Mouse (Mus musculus): Measurements from ENCODE around the gene Stra6. TPM values are rescaled to one million over a fixed set of nuclear protein-coding genes. Genes with fewer than 3 reads are reported as not detected.

Stra6 gene
- polyA plus RNA-seq, 1 experiment, result 1.9 TPM

DNA sequence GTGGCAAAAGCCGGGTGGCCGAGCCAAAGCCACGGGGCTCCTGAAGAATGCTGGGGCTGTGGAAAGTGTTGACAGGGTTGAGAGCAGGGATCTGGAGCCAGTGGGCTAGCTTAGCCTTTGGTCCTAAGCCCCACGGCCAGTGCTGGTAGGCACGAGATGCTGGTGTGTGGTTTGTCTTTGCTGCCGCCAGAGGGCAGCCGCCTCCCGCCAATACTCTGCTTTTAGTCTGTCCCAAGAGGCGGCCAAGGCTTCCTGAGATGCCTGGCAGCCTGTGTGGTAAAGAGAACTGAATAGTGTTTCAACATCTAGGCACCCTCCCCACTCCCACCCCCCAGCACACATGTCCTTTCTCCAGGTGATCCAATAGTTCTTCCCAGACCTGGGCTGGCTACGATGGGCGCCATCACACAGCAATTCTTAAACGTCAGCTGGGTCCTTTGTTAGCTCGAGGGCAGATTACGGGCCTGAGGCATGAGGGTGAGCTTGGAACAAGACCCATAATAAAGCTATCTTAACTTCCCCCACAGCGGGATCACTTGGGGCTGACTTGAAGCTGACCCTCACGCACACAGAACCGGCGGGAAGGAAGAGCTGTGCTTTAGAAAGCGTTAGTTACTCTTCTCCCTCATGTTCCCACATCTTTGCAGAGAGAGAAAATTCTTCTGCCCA, 25.0 kb upstream of the Stra6 start:
- Histone ChIP-seq H3K4me3 (ENCODE audit: extremely low read depth, insufficient read depth, insufficient read length) (no peak overlapping the region), H3K36me3 (ENCODE audit: control insufficient read depth, insufficient read depth, low read length) (no peaks in the 10 kb centered on the region), H3K27ac (ENCODE audit: insufficient read depth, low read length) (no peak overlapping the region), H3K27me3 (ENCODE audit: control insufficient read depth, insufficient read depth, low read length) (no peaks in the 10 kb centered on the region), H3K4me1 (ENCODE audit: control insufficient read depth, insufficient read depth, insufficient read length) (no peaks in the 10 kb centered on the region)
- peak; percentile 92 for TF ChIP-seq CTCF (IDR thresholded peaks at IDR 0.05; ENCODE audit: extremely low read depth, insufficient read depth, insufficient read length, insufficient replicate concordance)
- TF ChIP-seq POLR2A (IDR thresholded peaks at IDR 0.05; ENCODE audit: low read depth, low read length), result no peak
- peak; percentile 7 to 51 for DNase-seq (ENCODE audit: low read depth in 1 of 2, low spot score in 2 of 2)
- WGBS, result 47% methylated on average over 19 of the region's 19 CpGs

DNA sequence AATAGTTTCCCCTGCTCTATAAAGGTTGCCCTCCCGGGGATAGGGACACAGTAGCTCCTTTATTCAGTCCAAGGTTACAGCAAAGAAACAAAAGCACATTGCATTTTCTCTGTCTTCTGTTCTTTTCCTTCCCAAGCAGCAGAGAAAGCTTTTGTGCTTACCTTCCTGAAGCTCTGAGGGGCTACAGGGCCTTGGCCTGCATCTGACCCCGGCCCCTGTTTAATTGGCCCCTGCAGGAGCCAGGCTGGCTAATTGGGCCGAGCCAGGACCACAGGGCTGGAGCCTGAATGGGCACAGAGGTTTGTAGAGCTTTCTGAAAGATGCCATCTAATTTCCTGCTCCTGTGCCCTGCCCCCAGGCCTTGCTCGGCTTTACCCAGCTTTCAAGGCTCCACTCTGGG, 22.6 kb upstream of the Stra6 start:
- H3K36me3 ChIP-seq (ENCODE audit: control insufficient read depth, insufficient read depth, low read length), result no peaks in the 10 kb centered on the region
- no peaks in the 10 kb centered on the region for H3K4me1 ChIP-seq (ENCODE audit: control insufficient read depth, insufficient read depth, insufficient read length)
- H3K27ac ChIP-seq (ENCODE audit: insufficient read depth, low read length), result no peak overlapping the region
- H3K4me3 ChIP-seq (ENCODE audit: extremely low read depth, insufficient read depth, insufficient read length), result no peak overlapping the region
- no peak for DNase-seq (ENCODE audit: low read depth in 1 of 2, low spot score in 2 of 2)
- no peaks in the 10 kb centered on the region for H3K27me3 ChIP-seq (ENCODE audit: control insufficient read depth, insufficient read depth, low read length)
- 74% methylated on average over 4 of the region's 4 CpGs for WGBS
- no peak for TF ChIP-seq POLR2A (IDR thresholded peaks at IDR 0.05; ENCODE audit: low read depth, low read length)
- TF ChIP-seq CTCF (IDR thresholded peaks at IDR 0.05; ENCODE audit: extremely low read depth, insufficient read depth, insufficient read length, insufficient replicate concordance), result no peak

DNA sequence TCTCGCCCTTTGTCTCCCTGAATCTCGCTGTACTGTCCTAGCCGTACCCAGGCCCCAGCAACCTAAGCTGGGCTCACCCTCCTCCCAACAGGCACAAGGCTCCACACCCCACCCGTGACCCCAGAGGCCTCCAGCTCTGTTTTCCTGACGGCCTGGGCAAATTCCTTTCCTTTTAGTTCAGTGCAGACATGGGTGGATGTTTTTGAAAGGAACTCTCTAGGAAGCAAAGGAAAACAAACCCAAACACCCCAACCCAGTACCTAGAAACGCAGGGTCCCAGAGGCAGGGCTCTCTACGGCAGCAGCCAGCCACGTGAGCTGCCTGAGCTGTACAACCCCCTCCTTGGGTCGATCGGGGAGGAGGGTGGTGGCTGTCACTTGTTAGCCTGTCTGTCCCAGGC, 21.2 kb upstream of the Stra6 start:
- no peak overlapping the region for H3K4me3 ChIP-seq (ENCODE audit: extremely low read depth, insufficient read depth, insufficient read length)
- TF ChIP-seq POLR2A (IDR thresholded peaks at IDR 0.05; ENCODE audit: low read depth, low read length), result no peak
- TF ChIP-seq CTCF (IDR thresholded peaks at IDR 0.05; ENCODE audit: extremely low read depth, insufficient read depth, insufficient read length, insufficient replicate concordance), result no peak
- DNase-seq (ENCODE audit: low read depth in 1 of 2, low spot score in 2 of 2), result no peak
- 83% methylated on average over 10 of the region's 10 CpGs for WGBS
- no peak overlapping the region for H3K27ac ChIP-seq (ENCODE audit: insufficient read depth, low read length)
- H3K27me3 ChIP-seq (ENCODE audit: control insufficient read depth, insufficient read depth, low read length), result no peaks in the 10 kb centered on the region
- H3K36me3 ChIP-seq (ENCODE audit: control insufficient read depth, insufficient read depth, low read length), result no peaks in the 10 kb centered on the region
- H3K4me1 ChIP-seq (ENCODE audit: control insufficient read depth, insufficient read depth, insufficient read length), result no peaks in the 10 kb centered on the region

DNA sequence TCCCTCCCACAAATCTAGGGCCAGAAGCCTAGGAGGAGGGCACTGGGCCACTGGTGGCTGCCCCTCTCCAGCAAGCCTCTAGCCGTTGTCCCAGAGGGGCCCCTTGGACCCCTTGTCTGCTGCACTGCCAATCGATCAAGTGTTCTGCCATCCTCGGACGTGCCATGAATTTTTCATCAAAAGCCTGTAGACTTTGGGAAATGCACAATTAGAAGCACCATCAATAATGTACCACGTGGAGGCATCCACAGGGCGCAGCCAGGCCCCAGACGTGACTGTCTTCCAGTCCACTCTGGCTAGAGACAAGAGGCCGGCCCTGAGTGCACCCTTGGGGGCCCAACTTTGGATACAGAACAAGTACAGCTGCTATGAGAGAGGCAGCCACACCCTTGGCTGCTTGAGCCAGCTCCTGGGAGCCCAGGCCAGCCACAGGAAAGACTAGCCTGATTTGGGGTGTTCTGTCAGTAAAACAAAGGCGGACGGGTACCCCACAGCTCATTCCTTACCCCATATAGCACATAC, 20.0 kb upstream of the Stra6 start:
- DNase-seq (ENCODE audit: low read depth in 1 of 2, low spot score in 2 of 2), result no peak
- no peak for TF ChIP-seq POLR2A (IDR thresholded peaks at IDR 0.05; ENCODE audit: low read depth, low read length)
- no peak for TF ChIP-seq CTCF (IDR thresholded peaks at IDR 0.05; ENCODE audit: extremely low read depth, insufficient read depth, insufficient read length, insufficient replicate concordance)
- no peaks in the 10 kb centered on the region; the same call in 1 of the 2 replicates for H3K4me1 ChIP-seq (ENCODE audit: control insufficient read depth, insufficient read depth, insufficient read length)
- WGBS, result 86% methylated on average over 10 of the region's 10 CpGs
- no peaks in the 10 kb centered on the region for H3K27me3 ChIP-seq (ENCODE audit: control insufficient read depth, insufficient read depth, low read length)
- H3K27ac ChIP-seq (ENCODE audit: insufficient read depth, low read length), result no peak overlapping the region
- no peak overlapping the region for H3K4me3 ChIP-seq (ENCODE audit: extremely low read depth, insufficient read depth, insufficient read length)
- no peaks in the 10 kb centered on the region for H3K36me3 ChIP-seq (ENCODE audit: control insufficient read depth, insufficient read depth, low read length)

DNA sequence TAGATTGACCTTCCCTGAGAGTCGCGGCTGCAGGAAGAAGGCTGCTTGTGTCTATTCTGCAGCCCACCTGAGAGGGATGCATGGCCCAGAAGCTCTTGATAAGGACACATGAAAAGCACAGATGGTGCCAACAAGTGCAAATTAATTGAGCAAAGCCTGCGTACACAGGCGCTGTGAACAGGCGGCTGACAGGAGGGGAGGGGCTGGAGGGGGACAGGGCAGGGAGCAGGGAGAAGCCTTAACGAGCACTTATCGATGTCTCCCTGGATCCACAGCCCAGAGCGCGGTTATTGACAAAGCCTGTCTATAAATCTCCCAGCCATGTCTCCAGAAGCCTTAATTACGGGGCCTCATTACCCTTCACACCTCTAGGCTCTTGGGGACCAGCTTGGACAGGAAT, 18.8 kb upstream of the Stra6 start:
- Histone ChIP-seq H3K27ac (ENCODE audit: insufficient read depth, low read length) (no peak overlapping the region), H3K27me3 (ENCODE audit: control insufficient read depth, insufficient read depth, low read length) (no peaks in the 10 kb centered on the region), H3K36me3 (ENCODE audit: control insufficient read depth, insufficient read depth, low read length) (no peaks in the 10 kb centered on the region), H3K4me3 (ENCODE audit: extremely low read depth, insufficient read depth, insufficient read length) (no peak overlapping the region), H3K4me1 (ENCODE audit: control insufficient read depth, insufficient read depth, insufficient read length) (no peaks in the 10 kb centered on the region; the same call in 1 of the 2 replicates)
- TF ChIP-seq CTCF (IDR thresholded peaks at IDR 0.05; ENCODE audit: extremely low read depth, insufficient read depth, insufficient read length, insufficient replicate concordance), result no peak
- TF ChIP-seq POLR2A (IDR thresholded peaks at IDR 0.05; ENCODE audit: low read depth, low read length), result no peak
- no peak for DNase-seq (ENCODE audit: low read depth in 1 of 2, low spot score in 2 of 2)
- 83% methylated on average over 10 of the region's 10 CpGs for WGBS

DNA sequence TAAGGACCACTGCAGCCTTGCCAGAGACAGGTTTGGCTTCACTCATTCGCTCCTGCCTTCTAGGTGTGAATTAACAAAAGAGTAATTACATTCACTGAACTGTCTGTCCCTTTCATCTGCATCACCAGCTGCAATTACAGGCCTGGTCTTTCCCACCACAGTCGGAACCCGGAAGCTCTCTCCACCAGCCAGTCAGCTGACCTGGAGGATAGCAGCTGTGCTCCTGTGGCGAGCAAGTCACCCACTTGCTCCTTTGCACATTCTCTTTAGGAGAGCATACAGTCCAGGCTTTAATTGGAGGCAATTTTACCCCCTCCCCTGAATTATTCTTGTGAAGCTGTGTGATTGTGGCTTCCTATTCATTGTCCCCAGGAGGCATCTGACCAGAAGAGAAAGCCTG, 17.9 kb upstream of the Stra6 start:
- H3K36me3 ChIP-seq (ENCODE audit: control insufficient read depth, insufficient read depth, low read length), result no peaks in the 10 kb centered on the region
- H3K4me1 ChIP-seq (ENCODE audit: control insufficient read depth, insufficient read depth, insufficient read length), result no peaks in the 10 kb centered on the region; the same call in 1 of the 2 replicates
- TF ChIP-seq CTCF (IDR thresholded peaks at IDR 0.05; ENCODE audit: extremely low read depth, insufficient read depth, insufficient read length, insufficient replicate concordance) (no peak), POLR2A (IDR thresholded peaks at IDR 0.05; ENCODE audit: low read depth, low read length) (no peak)
- no peak overlapping the region for H3K4me3 ChIP-seq (ENCODE audit: extremely low read depth, insufficient read depth, insufficient read length)
- no peaks in the 10 kb centered on the region for H3K27me3 ChIP-seq (ENCODE audit: control insufficient read depth, insufficient read depth, low read length)
- H3K27ac ChIP-seq (ENCODE audit: insufficient read depth, low read length), result no peak overlapping the region
- DNase-seq (ENCODE audit: low read depth in 1 of 2, low spot score in 2 of 2), result no peak
- WGBS, result 41% methylated on average over 4 of the region's 4 CpGs

DNA sequence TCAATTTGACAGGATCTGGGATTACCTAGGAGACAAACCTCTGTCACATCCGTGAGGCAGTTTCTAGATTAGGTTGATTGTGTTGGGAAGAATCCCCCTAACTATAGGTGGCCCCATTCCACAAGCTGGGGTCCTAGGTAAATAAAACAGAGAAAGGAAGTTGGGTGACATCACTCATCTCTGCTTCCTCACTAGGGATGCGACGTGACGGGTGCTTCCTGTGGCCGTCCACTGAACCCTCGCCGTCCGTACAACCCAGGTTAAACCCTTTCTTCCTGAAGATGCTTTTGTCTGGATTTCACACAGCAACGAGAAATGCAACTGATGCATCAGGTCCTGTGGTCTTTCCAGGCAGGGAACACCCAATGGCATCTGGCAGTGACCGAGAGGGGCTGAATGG, 16.5 kb upstream of the Stra6 start:
- Histone ChIP-seq H3K27me3 (ENCODE audit: control insufficient read depth, insufficient read depth, low read length) (no peaks in the 10 kb centered on the region), H3K4me1 (ENCODE audit: control insufficient read depth, insufficient read depth, insufficient read length) (no peaks in the 10 kb centered on the region; the same call in 1 of the 2 replicates), H3K36me3 (ENCODE audit: control insufficient read depth, insufficient read depth, low read length) (no peaks in the 10 kb centered on the region), H3K27ac (ENCODE audit: insufficient read depth, low read length) (no peak overlapping the region), H3K4me3 (ENCODE audit: extremely low read depth, insufficient read depth, insufficient read length) (no peak overlapping the region)
- no peak for TF ChIP-seq CTCF (IDR thresholded peaks at IDR 0.05; ENCODE audit: extremely low read depth, insufficient read depth, insufficient read length, insufficient replicate concordance)
- no peak for TF ChIP-seq POLR2A (IDR thresholded peaks at IDR 0.05; ENCODE audit: low read depth, low read length)
- 24% methylated on average over 10 of the region's 10 CpGs for WGBS
- no peak for DNase-seq (ENCODE audit: low read depth in 1 of 2, low spot score in 2 of 2)

Measured in spleen, adult 2 months (tissue).